Mouse (Mus musculus) adrenal gland, adult (tissue): ENCODE results near the gene Ppfia2.

ENCODE experiments used
- DNase-seq, 2 experiments: peaks; one replicate each; pipeline ENCODE4 v3.0.0; 2022 to 2023; ENCODE audit warnings: low spot score in 1 of 2; ENCODE audit not compliant: inconsistent age in 2 of 2

Ppfia2 gene

GRCm38 (mm10) chr10:106913032-106913431 lies 442.9 kb downstream of the Ppfia2 start:
- no peak for DNase-seq

GRCm38 (mm10) chr10:106914275-106914674 lies 444.1 kb downstream of the Ppfia2 start:
- DNase-seq: no peak

- no peak for DNase-seq
Measured at GRCm38 (mm10) chr10:106914822-106915221, 444.7 kb downstream of the Ppfia2 start.

- DNase-seq: no peak
Measured at GRCm38 (mm10) chr10:106924334-106924733, 454.2 kb downstream of the Ppfia2 start.

GRCm38 (mm10) chr10:106924798-106925197 lies 454.7 kb downstream of the Ppfia2 start:
- DNase-seq: no peak

- no peak for DNase-seq
Measured at GRCm38 (mm10) chr10:106928576-106929332, 458.6 kb downstream of the Ppfia2 start.

- DNase-seq: peak in 1 of 2 experiments; percentile 64
Measured at GRCm38 (mm10) chr10:106932571-106933073, 462.5 kb downstream of the Ppfia2 start.

- peak in 1 of 2 experiments; percentile 36 for DNase-seq
Measured at GRCm38 (mm10) chr10:106936996-106937395, 466.9 kb downstream of the Ppfia2 start.

GRCm38 (mm10) chr10:106938851-106939250 lies 468.7 kb downstream of the Ppfia2 start:
- no peak for DNase-seq

- no peak for DNase-seq
Measured at GRCm38 (mm10) chr10:106939441-106939840, 469.3 kb downstream of the Ppfia2 start.

- DNase-seq: no peak
Measured at GRCm38 (mm10) chr10:106941380-106941779, 471.2 kb downstream of the Ppfia2 start.

- DNase-seq: no peak
Measured at GRCm38 (mm10) chr10:106959026-106959425, 488.9 kb downstream of the Ppfia2 start.

GRCm38 (mm10) chr10:106975193-106976141 lies 505.3 kb downstream of the Ppfia2 start:
- peak in 1 of 2 experiments; percentile 47 for DNase-seq
